Mouse (Mus musculus) brain, embryonic 14.5 days (tissue): ENCODE measurements around the gene Dhx9.

Source experiments
- CTCF ChIP-seq: fragments of 200-500 bp; IDR thresholded peaks from 2 replicates; pipeline ENCODE4 v1.5.1; 2012; ENCODE audit warnings: inconsistent platforms, mild to moderate bottlenecking, moderate library complexity, borderline replicate concordance; ENCODE audit not compliant: insufficient read depth, insufficient read length; ENCODE audit errors: extremely low read depth
- POLR2A ChIP-seq: fragments of 200-500 bp; IDR thresholded peaks from 2 replicates; pipeline ENCODE4 v1.6.1; 2012; ENCODE audit warnings: mild to moderate bottlenecking, inconsistent platforms, borderline replicate concordance; ENCODE audit not compliant: poor library complexity, insufficient read depth, insufficient read length, severe bottlenecking; ENCODE audit errors: extremely low read depth

- no peak for TF ChIP-seq CTCF
- TF ChIP-seq POLR2A, result no peak
Measured at GRCm38 (mm10) chr1:153491345-153491744, 3.9 kb upstream of the Dhx9 start.
